Mouse (Mus musculus) sigmoid colon, adult 10 weeks (tissue): ENCODE results near the gene Prmt2. TPM values are rescaled to one million over a fixed set of nuclear protein-coding genes. Genes with fewer than 3 reads are reported as not detected.

ENCODE experiments used
- polyA plus RNA-seq: library from polyadenylated mRNA; stranded (reverse); fragments of 350-450 nt; fragmentation: Illumina TruSeq; extraction: RNeasy Lipid Tissue Mini Kit (QIAGEN cat#74804); gene quantifications from one replicate; pipeline ENCODE4 v1.2.3, GENCODE M21; 2014; ENCODE audit warnings: low read depth, low replicate concordance

The Prmt2 gene
- polyA plus RNA-seq = 2.3 TPM

DNA sequence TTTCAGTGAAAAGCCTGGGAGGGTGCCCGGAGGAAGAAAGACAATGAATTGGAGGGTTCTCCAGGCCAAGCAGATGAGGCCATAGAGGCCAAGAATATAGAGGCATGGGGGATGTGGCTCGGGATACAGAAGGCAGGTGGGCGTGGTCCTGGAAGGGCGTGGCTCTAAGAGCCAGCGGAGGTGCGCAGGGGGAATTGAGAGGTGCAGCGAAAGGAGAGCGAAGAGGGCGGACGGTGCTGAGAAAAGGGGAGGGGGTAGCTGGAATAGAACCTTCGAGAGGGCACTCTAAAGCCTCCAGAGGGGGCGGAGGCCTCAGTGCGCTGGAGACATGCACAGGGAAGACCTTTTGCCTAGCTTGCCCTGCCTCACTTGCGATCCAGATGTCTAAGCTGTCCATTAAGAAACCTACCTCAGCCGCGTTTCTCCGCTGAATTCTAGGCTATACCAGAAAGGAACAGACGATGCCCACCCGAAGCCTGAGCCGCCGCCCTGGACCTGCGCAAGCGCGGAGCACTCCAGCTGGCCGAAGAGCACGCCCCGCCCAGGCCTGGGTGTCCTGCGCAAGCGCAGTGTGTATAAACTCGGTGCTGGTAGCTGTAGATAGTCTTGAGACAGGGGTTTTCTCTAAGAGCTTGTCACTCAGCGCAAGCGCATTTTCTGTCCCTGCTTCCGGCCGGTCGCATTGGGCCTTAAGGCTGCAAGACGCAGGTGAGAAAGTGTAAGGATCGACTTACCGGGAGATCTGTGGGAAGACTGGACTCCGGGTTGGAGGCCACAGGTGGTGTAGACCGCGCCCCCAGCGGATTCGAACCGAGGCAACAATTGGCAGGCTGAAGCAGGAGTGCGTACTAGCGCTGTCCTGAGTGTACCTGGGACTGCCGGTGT is at the start of gene Prmt2:
Prmt2 (minus strand) TSS at position 525 of the 885 bp plus-strand sequence.

DNA sequence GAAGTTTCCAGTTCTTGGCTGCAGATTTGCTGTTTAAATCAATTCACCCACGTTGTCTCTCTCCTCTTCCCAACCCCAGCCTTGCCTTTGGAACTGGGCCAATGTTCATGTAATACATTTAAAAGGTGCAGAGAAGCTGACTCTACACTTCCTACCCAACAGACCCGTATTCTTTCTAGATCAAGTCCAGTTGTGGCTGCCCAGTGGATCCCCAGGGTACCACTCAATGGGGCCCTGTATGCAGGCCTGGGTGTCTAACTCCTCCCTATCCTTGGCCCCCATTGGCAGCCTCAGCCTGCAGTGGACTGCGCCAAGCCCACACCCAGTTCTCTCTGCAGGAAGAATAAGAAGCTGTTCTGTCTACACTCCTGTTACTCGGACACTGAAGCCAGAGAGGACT is 15.9 kb upstream of the Prmt2 start, which contains the start of gene S100b:
S100b (plus strand) TSS at position 318 of the 400 bp plus-strand sequence.

Other genes starting within 250 kb of the Prmt2 start
- gene Zfp280b, start 205.2 kb downstream of the Prmt2 start, polyA plus RNA-seq = 12.6 TPM
- gene Slc5a4b, start 126.9 kb downstream of the Prmt2 start, polyA plus RNA-seq = 0.22 TPM
- not detected for gene Slc5a4a, start 90.4 kb downstream of the Prmt2 start, polyA plus RNA-seq
- 0.60 TPM for gene S100b, start 16.0 kb upstream of the Prmt2 start, polyA plus RNA-seq
- 25.6 TPM for gene Dip2a, start 107.4 kb upstream of the Prmt2 start, polyA plus RNA-seq
- not detected for gene AC141477.1, start 202.6 kb upstream of the Prmt2 start, polyA plus RNA-seq
- gene Pcnt, start 204.9 kb upstream of the Prmt2 start, polyA plus RNA-seq = 13.2 TPM
- not detected for gene 2610028H24Rik, start 211.2 kb upstream of the Prmt2 start, polyA plus RNA-seq
- 11.0 TPM for gene Mcm3ap, start 231.1 kb upstream of the Prmt2 start, polyA plus RNA-seq
- gene Ybey, start 231.2 kb upstream of the Prmt2 start, polyA plus RNA-seq = 1.8 TPM